Mouse (Mus musculus): ENCODE measurements around the gene Nfic. TPM values are rescaled to one million over a fixed set of nuclear protein-coding genes. Genes with fewer than 3 reads are reported as not detected.

The Nfic gene
- total and polyA plus RNA-seq, 3 experiments: 2.0 to 9.7 TPM; not detected in 1

DNA sequence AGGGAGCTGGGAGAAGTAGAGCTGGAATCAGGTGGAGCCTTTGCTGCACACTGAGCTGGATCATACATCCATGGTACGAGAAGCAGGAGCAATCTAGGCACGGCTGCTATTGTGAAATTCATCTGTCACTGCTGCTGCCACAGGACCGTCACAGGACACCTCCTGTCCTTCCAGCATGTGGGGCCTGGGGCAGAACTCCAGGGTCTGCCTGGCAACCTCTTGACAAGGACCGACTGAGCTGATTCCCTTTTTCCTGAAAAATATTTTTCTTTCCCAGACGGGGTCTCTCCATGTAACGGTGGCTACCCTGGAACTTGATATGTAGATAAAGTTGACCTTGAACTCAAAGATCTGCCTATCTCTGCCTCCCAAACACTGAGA lies 4.1 kb downstream of the Nfic start:
- H3K27me3 ChIP-seq (ENCODE audit: control insufficient read depth in 1 of 2, insufficient read depth in 2 of 2, low read length in 2 of 2): peaks cover 3% of the 10 kb centered on the region in 2 experiments; a peak in 3 of 4 replicates

DNA sequence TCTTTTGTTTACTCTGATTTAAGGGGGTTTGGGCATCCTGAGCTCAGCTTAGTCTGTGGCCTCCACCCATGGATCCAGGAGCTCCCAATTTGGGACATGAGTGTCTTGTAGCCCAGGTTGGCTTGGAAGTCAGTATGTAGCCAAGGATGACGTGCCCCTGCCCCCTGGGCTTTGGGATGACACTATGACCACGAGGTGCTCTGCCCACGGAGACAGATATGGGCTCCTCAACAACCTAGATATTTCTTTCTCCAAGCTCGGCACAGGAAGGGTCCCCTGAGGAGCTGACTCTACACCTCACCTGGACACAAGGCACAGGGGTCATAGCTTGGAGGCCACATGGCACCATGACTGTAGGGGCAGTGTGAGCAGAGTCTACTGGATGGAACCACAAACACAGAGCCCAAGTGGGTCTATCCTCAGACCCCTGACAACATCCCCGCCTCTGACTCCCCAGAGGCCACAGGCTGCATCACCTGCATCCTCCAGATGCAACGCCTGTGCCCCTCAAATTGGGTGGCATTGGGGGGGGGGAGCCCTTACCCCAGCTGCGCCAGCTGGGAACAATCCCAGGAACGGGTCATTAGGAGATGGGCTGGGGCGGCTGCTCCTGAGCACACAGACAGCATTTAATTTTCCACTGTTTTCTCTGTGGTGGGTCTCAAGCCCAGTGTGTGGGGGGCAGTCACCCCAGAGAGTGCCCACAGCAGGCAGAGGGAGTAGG lies 4.6 kb downstream of the Nfic start:
- TF ChIP-seq TCF12 (IDR thresholded peaks at IDR 0.05; ENCODE audit: low read depth, low read length): no peak
- TF ChIP-seq MYB (IDR thresholded peaks at IDR 0.05; ENCODE audit: low read depth, low read length): no peak
- H3K4me1 ChIP-seq (ENCODE audit: control insufficient read depth in 1 of 2, insufficient read depth in 2 of 2, low read length in 2 of 2): no peaks in the 10 kb centered on the region
- H3K4me3 ChIP-seq (ENCODE audit: control insufficient read depth in 1 of 2, insufficient read depth in 1 of 2, low read depth in 2 of 2, low read length in 2 of 2): no peak overlapping the region
- no peak overlapping the region for H3K27ac ChIP-seq (ENCODE audit: control insufficient read depth, low read depth, low read length)
- DNase-seq (ENCODE audit: low read depth, low spot score): no peak
- peaks cover 3% of the 10 kb centered on the region in 2 experiments; a peak in 3 of 4 replicates for H3K27me3 ChIP-seq (ENCODE audit: control insufficient read depth in 1 of 2, insufficient read depth in 2 of 2, low read length in 2 of 2)
- H3K36me3 ChIP-seq (ENCODE audit: control insufficient read depth in 1 of 2, insufficient read depth in 2 of 2, low read length in 2 of 2): no peaks in the 10 kb centered on the region
- H3K79me2 ChIP-seq (ENCODE audit: control insufficient read depth, insufficient read depth, low read length, poor library complexity): no peaks in the 10 kb centered on the region
- H3K9me3 ChIP-seq (replicated peaks; ENCODE audit: insufficient read depth, low read length): no peaks in the 10 kb centered on the region
- no peak overlapping the region for H3K9ac ChIP-seq (ENCODE audit: control insufficient read depth, low read depth, low read length, poor library complexity, severe bottlenecking)

More for the DNA sequence above, 4.1 kb downstream of the Nfic start:
- no peak for TF ChIP-seq NELFE (IDR thresholded peaks at IDR 0.05; ENCODE audit: low read depth, low read length)
- no peak for TF ChIP-seq ZC3H11A (IDR thresholded peaks at IDR 0.05; ENCODE audit: low read depth, low read length)
- TF ChIP-seq EP300 (IDR thresholded peaks at IDR 0.05; ENCODE audit: low read depth in 1 of 2, low read length in 2 of 2): no peak
- TF ChIP-seq ZNF384 (IDR thresholded peaks at IDR 0.05; ENCODE audit: low read depth, low read length): no peak
- TF ChIP-seq MYB (IDR thresholded peaks at IDR 0.05; ENCODE audit: low read depth, low read length): no peak
- Histone ChIP-seq H3K27ac (ENCODE audit: control insufficient read depth, low read depth, low read length) (no peak overlapping the region), H3K9me3 (replicated peaks; ENCODE audit: insufficient read depth, low read length) (no peaks in the 10 kb centered on the region), H3K4me3 (ENCODE audit: control insufficient read depth in 1 of 2, insufficient read depth in 1 of 2, low read depth in 2 of 2, low read length in 2 of 2) (no peak overlapping the region), H3K79me2 (ENCODE audit: control insufficient read depth, insufficient read depth, low read length, poor library complexity) (no peaks in the 10 kb centered on the region), H3K4me1 (ENCODE audit: control insufficient read depth in 1 of 2, insufficient read depth in 2 of 2, low read length in 2 of 2) (no peaks in the 10 kb centered on the region), H3K36me3 (ENCODE audit: control insufficient read depth in 1 of 2, insufficient read depth in 2 of 2, low read length in 2 of 2) (no peaks in the 10 kb centered on the region), H3K9ac (ENCODE audit: control insufficient read depth, low read depth, low read length, poor library complexity, severe bottlenecking) (no peak overlapping the region)
- no peak for DNase-seq (ENCODE audit: low read depth, low spot score)

DNA sequence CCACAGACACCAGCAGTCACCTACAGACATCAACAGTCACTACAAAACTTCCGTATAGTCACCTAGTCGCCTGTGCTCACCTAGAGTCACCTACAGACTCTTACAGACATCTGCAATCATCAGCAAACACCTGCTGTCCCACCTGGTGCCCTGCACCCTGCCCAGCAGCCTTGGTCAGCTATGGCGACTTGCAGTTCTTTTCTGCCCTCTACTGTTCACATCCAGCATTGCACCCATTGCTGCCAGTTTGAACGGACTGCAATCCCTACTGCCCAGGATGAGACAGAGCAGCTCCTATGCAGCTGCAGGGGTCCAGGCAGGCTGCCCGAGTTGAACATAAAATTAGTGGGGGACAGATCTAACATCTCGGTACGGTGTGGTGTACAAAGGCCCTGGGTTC lies 5.3 kb downstream of the Nfic start:
- no peak for TF ChIP-seq USF1 (IDR thresholded peaks at IDR 0.05; ENCODE audit: low read depth, low read length)
- TF ChIP-seq SMC3 (IDR thresholded peaks at IDR 0.05; ENCODE audit: low read depth, low read length): peak; percentile 92
- peak; percentile 97 for TF ChIP-seq RAD21 (IDR thresholded peaks at IDR 0.05; ENCODE audit: low read depth, low read length)
- 0 out of 2 replicates have a peak, but pooled peaks have one; percentile 18 for TF ChIP-seq JUND (IDR thresholded peaks at IDR 0.05; ENCODE audit: low read depth, low read length)
- peak; percentile 41; the same call in 1 of the 2 replicates for TF ChIP-seq MAZ (IDR thresholded peaks at IDR 0.05; ENCODE audit: low read depth, low read length)
- peak; percentile 94 for TF ChIP-seq ZC3H11A (IDR thresholded peaks at IDR 0.05; ENCODE audit: low read depth, low read length)
- TF ChIP-seq NRF1 (IDR thresholded peaks at IDR 0.05; ENCODE audit: insufficient read depth, low read depth, low read length, poor library complexity, severe bottlenecking): no peak
- peak; percentile 40; the same call in 1 of the 2 replicates for TF ChIP-seq SIN3A (IDR thresholded peaks at IDR 0.05; ENCODE audit: low read length)
- peak; percentile 90 to 98 (median 96) for TF ChIP-seq CTCF (IDR thresholded peaks at IDR 0.05 in 2 of 3, conservative IDR thresholded peaks at IDR 0.05 in 1 of 3; ENCODE audit: control insufficient read depth in 1 of 3, insufficient read depth in 1 of 3, low read depth in 2 of 3, low read length in 3 of 3, poor library complexity in 1 of 3, severe bottlenecking in 1 of 3)
- H3K4me3 ChIP-seq (ENCODE audit: control insufficient read depth in 1 of 2, insufficient read depth in 1 of 2, low read depth in 2 of 2, low read length in 2 of 2): no peak overlapping the region

More for the DNA sequence above, 5.3 kb downstream of the Nfic start:
- Histone ChIP-seq H3K9me3 (replicated peaks; ENCODE audit: insufficient read depth, low read length) (no peaks in the 10 kb centered on the region), H3K79me2 (ENCODE audit: control insufficient read depth, insufficient read depth, low read length, poor library complexity) (no peaks in the 10 kb centered on the region), H3K27me3 (ENCODE audit: control insufficient read depth in 1 of 2, insufficient read depth in 2 of 2, low read length in 2 of 2) (peaks cover 1 to 3% of the 10 kb centered on the region in 2 experiments; a peak in 3 of 4 replicates), H3K4me1 (ENCODE audit: control insufficient read depth in 1 of 2, insufficient read depth in 2 of 2, low read length in 2 of 2) (no peaks in the 10 kb centered on the region), H3K36me3 (ENCODE audit: control insufficient read depth in 1 of 2, insufficient read depth in 2 of 2, low read length in 2 of 2) (no peaks in the 10 kb centered on the region), H3K9ac (ENCODE audit: control insufficient read depth, low read depth, low read length, poor library complexity, severe bottlenecking) (no peak overlapping the region), H3K27ac (ENCODE audit: control insufficient read depth, low read depth, low read length) (no peak overlapping the region)
- peak; percentile 86 for DNase-seq (ENCODE audit: low read depth, low spot score)

Data from MEL (cell line).